Mouse (Mus musculus) liver, embryonic 12.5 days (tissue): ENCODE measurements at regions not wholly inside any gene's neighbourhood (a gene's known extent, or its start where the extent isn't known, plus 50 kb on each side); places are given as distances from the start of the nearest gene placed in this dataset.

Experiments used
- ATAC-seq: fragments of 200-750 bp; cut with Nextera tagmentation; 2 replicates; pipeline ENCODE4 v1.8.0; 2017; ENCODE audit warnings: moderate number of reproducible peaks, mild to moderate bottlenecking, moderate library complexity
- H3K27ac ChIP-seq: fragments of 300-500 bp; sonication (generic); 2 replicates; pipeline ENCODE4 v1.5.1; 2016; ENCODE audit warnings: mild to moderate bottlenecking
- H3K27me3 ChIP-seq: fragments of 300-500 bp; sonication (generic); replicated peaks from 2 replicates; pipeline ENCODE4 v1.6.1; 2016; ENCODE audit warnings: mild to moderate bottlenecking, moderate library complexity
- H3K36me3 ChIP-seq: fragments of 300-500 bp; sonication (generic); 2 replicates; pipeline ENCODE4 v1.6.1; 2016; ENCODE audit warnings: mild to moderate bottlenecking, moderate library complexity
- H3K4me1 ChIP-seq: fragments of 300-500 bp; sonication (generic); 2 replicates; pipeline ENCODE4 v1.6.1; 2016
- H3K4me2 ChIP-seq: fragments of 300-500 bp; sonication (generic); 2 replicates; pipeline ENCODE4 v1.6.1; 2016; ENCODE audit warnings: mild to moderate bottlenecking, moderate library complexity
- H3K4me3 ChIP-seq: fragments of 300-500 bp; sonication (generic); 2 replicates; pipeline ENCODE4 v1.5.1; 2016; ENCODE audit warnings: mild to moderate bottlenecking, moderate library complexity
- H3K9ac ChIP-seq: fragments of 300-500 bp; sonication (generic); 2 replicates; pipeline ENCODE4 v1.6.1; 2016; ENCODE audit warnings: mild to moderate bottlenecking, moderate library complexity
- H3K9me3 ChIP-seq: fragments of 300-500 bp; sonication (generic); replicated peaks from 2 replicates; pipeline ENCODE4 v1.6.1; 2016; ENCODE audit warnings: mild to moderate bottlenecking, moderate library complexity
- WGBS: fragments of 180-500 bp; shearing (Covaris S2); methylation state at CpG from one replicate; pipeline ENCODE4 v1.1.7; 2016; ENCODE audit not compliant: insufficient replicate concordance; 5-methylcytosine and 5-hydroxymethylcytosine counted together

- no peak overlapping the region for H3K4me3 ChIP-seq
These were observed 410.8 kb downstream of the Cd83 start for GRCm38 (mm10) chr13:44195365-44195764.

DNA sequence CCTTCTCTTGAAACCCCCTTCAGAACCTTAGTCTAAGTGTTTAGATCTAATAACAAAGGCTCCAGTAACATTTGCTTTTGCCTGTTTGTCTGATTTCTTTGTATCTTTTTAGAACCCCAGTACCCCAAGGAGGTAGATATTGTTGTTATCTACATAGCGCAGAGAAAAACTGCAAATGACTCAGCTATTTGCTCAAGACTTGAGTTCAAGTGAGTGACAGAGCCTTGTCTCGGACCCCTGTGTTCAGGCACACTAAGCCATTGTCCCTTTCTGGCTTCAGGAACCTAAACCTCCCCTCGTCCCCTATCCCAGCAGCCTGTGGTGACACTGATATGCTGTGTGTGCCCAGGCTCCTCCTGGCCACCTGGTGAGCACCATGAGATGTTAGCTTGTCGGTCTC, 421.5 kb downstream of the Cd83 start:
- no peak overlapping the region for H3K4me3 ChIP-seq

More at GRCm38 (mm10) chr13:44195365-44195764, 410.8 kb downstream of the Cd83 start:
- Histone ChIP-seq H3K4me2 (no peak overlapping the region), H3K9ac (no peak overlapping the region), H3K27me3 (no peaks in the 10 kb centered on the region; the same call in 1 of the 2 replicates), H3K36me3 (no peaks in the 10 kb centered on the region), H3K9me3 (no peaks in the 10 kb centered on the region), H3K4me1 (no peaks in the 10 kb centered on the region), H3K27ac (no peak overlapping the region)
- ATAC-seq, result no peak
- WGBS, result 73% methylated on average over 5 of the region's 5 CpGs

GRCm38 (mm10) chr13:44206448-44206847, 421.9 kb downstream of the Cd83 start:
- peak; percentile 54 for ATAC-seq

More for the DNA sequence above, 421.5 kb downstream of the Cd83 start:
- Histone ChIP-seq H3K27me3 (peaks cover 25% of the 10 kb centered on the region; the same call in 1 of the 2 replicates), H3K4me1 (peaks cover 25% of the 10 kb centered on the region), H3K9ac (no peak overlapping the region), H3K9me3 (no peaks in the 10 kb centered on the region), H3K36me3 (no peaks in the 10 kb centered on the region), H3K27ac (peak overlapping the region; percentile 66), H3K4me2 (peak overlapping the region; percentile 50)
- peak; percentile 91 for ATAC-seq
- 22% methylated on average over 4 of the region's 4 CpGs for WGBS

GRCm38 (mm10) chr13:44207400-44208005, 422.9 kb downstream of the Cd83 start:
- Histone ChIP-seq H3K9me3 (no peaks in the 10 kb centered on the region), H3K27me3 (peaks cover 35% of the 10 kb centered on the region), H3K36me3 (no peaks in the 10 kb centered on the region), H3K9ac (no peak overlapping the region), H3K4me1 (peaks cover 25% of the 10 kb centered on the region), H3K27ac (no peak overlapping the region), H3K4me2 (no peak overlapping the region), H3K4me3 (no peak overlapping the region)
- WGBS, result 69% methylated on average over 11 of the region's 11 CpGs
- ATAC-seq, result no peak

More at GRCm38 (mm10) chr13:44206448-44206847, 421.9 kb downstream of the Cd83 start:
- Histone ChIP-seq H3K27ac (peak overlapping the region; percentile 66), H3K27me3 (peaks cover 29% of the 10 kb centered on the region; the same call in 1 of the 2 replicates), H3K4me3 (no peak overlapping the region), H3K4me1 (peaks cover 25% of the 10 kb centered on the region), H3K4me2 (peak overlapping the region; percentile 50), H3K9me3 (no peaks in the 10 kb centered on the region), H3K9ac (no peak overlapping the region), H3K36me3 (no peaks in the 10 kb centered on the region)
- WGBS, result 43% methylated on average over 4 of the region's 4 CpGs

DNA sequence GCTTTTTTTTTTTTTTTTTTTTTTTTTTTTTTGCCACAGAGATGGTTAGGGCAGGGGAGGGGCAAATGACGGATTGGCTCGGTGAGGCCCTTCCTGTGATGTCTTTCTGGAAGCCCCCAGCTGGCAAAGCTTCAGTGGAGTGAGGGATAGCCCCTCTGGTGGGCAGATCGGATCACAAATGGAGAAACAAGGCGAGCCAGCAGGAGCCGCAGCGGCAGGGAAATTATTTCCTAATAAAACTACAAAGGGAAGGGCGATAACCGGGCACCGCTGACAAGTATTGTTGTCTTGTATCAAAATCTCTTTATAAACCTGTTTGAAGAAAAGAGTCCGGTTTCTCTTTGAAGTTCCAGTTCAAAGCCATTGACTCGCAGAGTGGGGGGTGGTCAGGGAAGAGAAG, 424.5 kb downstream of the Cd83 start:
- Histone ChIP-seq H3K4me2 (no peak overlapping the region), H3K9ac (no peak overlapping the region), H3K4me3 (no peak overlapping the region), H3K9me3 (no peaks in the 10 kb centered on the region), H3K36me3 (no peaks in the 10 kb centered on the region), H3K27me3 (peaks cover 37% of the 10 kb centered on the region), H3K4me1 (peaks cover 25% of the 10 kb centered on the region), H3K27ac (no peak overlapping the region)
- no peak for ATAC-seq
- WGBS, result 51% methylated on average over 11 of the region's 11 CpGs

DNA sequence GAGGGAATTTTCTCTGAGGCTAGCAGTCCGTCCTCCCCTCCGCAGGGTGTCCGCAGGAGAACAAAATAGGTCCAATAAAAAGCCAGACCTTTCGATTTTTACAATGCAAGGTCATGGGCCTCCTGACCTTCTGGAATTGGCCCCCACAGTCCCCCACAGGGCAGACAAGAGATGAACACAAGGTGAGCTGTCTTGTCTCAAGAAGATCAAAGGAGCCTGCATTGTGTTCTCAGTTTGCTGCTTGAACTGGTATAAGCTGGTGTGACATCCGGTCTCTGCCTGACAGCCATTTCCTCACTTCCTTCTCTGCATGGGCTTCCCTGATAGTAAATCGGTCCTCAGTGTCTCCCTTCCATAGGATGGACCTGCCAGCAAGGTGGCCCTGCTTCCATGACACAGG, 425.5 kb downstream of the Cd83 start:
- Histone ChIP-seq H3K27ac (no peak overlapping the region), H3K4me1 (peaks cover 19% of the 10 kb centered on the region)

GRCm38 (mm10) chr13:44212356-44212755, 427.8 kb downstream of the Cd83 start:
- peaks cover 42% of the 10 kb centered on the region for H3K27me3 ChIP-seq
- H3K4me3 ChIP-seq, result no peak overlapping the region
- H3K36me3 ChIP-seq, result no peaks in the 10 kb centered on the region
- ATAC-seq, result no peak
- no peaks in the 10 kb centered on the region for H3K9me3 ChIP-seq
- 49% methylated on average over 4 of the region's 4 CpGs for WGBS
- no peak overlapping the region for H3K27ac ChIP-seq
- no peak overlapping the region for H3K4me2 ChIP-seq
- H3K4me1 ChIP-seq, result no peaks in the 10 kb centered on the region
- no peak overlapping the region for H3K9ac ChIP-seq

More for the DNA sequence above, 425.5 kb downstream of the Cd83 start:
- Histone ChIP-seq H3K27me3 (peaks cover 37% of the 10 kb centered on the region), H3K4me2 (no peak overlapping the region), H3K36me3 (no peaks in the 10 kb centered on the region), H3K4me3 (no peak overlapping the region), H3K9me3 (no peaks in the 10 kb centered on the region), H3K9ac (no peak overlapping the region)
- 44% methylated on average over 6 of the region's 6 CpGs for WGBS
- no peak for ATAC-seq

GRCm38 (mm10) chr13:44212936-44213335, 428.4 kb downstream of the Cd83 start:
- Histone ChIP-seq H3K9ac (no peak overlapping the region), H3K9me3 (no peaks in the 10 kb centered on the region), H3K27ac (no peak overlapping the region), H3K36me3 (no peaks in the 10 kb centered on the region), H3K4me2 (no peak overlapping the region), H3K4me3 (no peak overlapping the region), H3K27me3 (peaks cover 38% of the 10 kb centered on the region), H3K4me1 (no peaks in the 10 kb centered on the region)
- no peak for ATAC-seq
- WGBS, result 51% methylated on average over 11 of the region's 11 CpGs

GRCm38 (mm10) chr13:44218266-44218665, 433.7 kb downstream of the Cd83 start:
- no peak for ATAC-seq
- Histone ChIP-seq H3K36me3 (no peaks in the 10 kb centered on the region), H3K4me3 (no peak overlapping the region), H3K9ac (no peak overlapping the region), H3K9me3 (no peaks in the 10 kb centered on the region), H3K27me3 (0 out of 2 replicates have a peak, but pooled peaks cover 5% of the 10 kb centered on the region), H3K4me1 (peaks cover 19% of the 10 kb centered on the region), H3K4me2 (no peak overlapping the region), H3K27ac (no peak overlapping the region)
- 57% methylated on average over 8 of the region's 8 CpGs for WGBS

GRCm38 (mm10) chr13:44221721-44222120, 437.1 kb downstream of the Cd83 start:
- ATAC-seq, result no peak
- H3K27ac ChIP-seq, result no peak overlapping the region
- WGBS, result 58% methylated on average over 5 of the region's 5 CpGs

DNA sequence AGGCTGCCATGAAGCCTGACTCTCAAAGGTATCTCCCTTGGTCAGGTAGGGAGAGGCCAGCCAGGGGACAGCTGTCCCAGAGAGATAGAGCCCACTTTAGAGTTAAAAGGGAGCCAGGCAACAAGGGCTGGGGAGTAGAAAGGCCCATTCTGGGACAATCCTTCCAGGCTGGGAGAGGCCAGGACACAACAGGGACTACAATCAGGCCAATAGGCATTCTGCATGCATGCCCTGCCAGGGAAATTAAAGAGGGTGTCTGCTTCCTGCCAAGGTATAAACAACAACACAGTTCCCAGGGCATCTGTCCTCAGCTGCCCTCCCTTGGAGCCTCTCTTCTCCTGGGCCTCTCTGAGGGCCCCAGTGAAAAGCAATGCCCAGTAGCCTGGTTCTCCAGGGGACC, 437.8 kb downstream of the Cd83 start:
- no peak overlapping the region for H3K27ac ChIP-seq
- H3K4me2 ChIP-seq, result peak overlapping the region; percentile 8; the same call in 1 of the 2 replicates
- no peak overlapping the region for H3K9ac ChIP-seq
- peak; percentile 71 for ATAC-seq
- no peaks in the 10 kb centered on the region for H3K36me3 ChIP-seq
- no peaks in the 10 kb centered on the region for H3K9me3 ChIP-seq
- peaks cover 19% of the 10 kb centered on the region for H3K4me1 ChIP-seq
- no peaks in the 10 kb centered on the region for H3K27me3 ChIP-seq
- H3K4me3 ChIP-seq, result no peak overlapping the region

More at GRCm38 (mm10) chr13:44221721-44222120, 437.1 kb downstream of the Cd83 start:
- Histone ChIP-seq H3K36me3 (no peaks in the 10 kb centered on the region), H3K27me3 (no peaks in the 10 kb centered on the region), H3K9me3 (no peaks in the 10 kb centered on the region), H3K4me2 (no peak overlapping the region), H3K4me1 (peaks cover 19% of the 10 kb centered on the region), H3K4me3 (no peak overlapping the region), H3K9ac (no peak overlapping the region)

DNA sequence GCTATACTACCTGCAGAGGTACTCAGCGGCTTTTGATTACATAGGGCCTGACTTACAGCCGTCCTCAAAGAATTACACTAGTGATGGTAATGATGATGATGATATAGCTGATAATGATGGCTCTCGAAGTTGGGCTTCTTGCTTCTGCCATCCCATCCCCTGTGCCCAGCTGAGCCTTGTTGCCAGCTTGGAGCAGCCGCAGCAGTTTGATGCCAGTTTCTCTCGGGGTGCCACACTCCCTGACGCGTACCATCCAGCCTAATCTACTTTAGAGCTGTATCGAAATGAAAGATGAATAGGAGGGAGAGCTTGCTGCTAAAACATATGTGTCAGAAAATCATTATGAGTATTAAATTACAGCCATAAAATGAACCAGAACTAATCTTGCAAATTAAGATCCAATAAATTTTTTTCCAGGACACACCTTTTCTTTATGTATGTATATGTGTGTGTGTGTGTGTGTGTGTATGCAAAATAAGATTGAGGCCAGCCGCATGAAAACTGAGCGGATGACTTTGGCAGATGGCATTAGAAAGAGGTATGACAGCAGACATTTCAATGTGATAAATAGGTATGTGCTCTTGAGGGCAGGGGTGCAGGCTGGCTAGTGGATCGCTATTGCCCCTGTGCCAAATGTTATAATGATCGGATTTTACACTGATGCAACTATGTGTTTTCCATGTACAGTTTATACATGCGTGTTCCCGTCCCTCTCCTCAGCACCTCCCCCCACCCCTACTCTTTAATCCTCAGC, 443.3 kb downstream of the Cd83 start:
- no peaks in the 10 kb centered on the region for H3K4me1 ChIP-seq
- H3K9ac ChIP-seq, result no peak overlapping the region
- no peaks in the 10 kb centered on the region for H3K36me3 ChIP-seq
- no peaks in the 10 kb centered on the region for H3K27me3 ChIP-seq
- 73% methylated on average over 14 of the region's 14 CpGs for WGBS
- no peak overlapping the region for H3K27ac ChIP-seq
- no peaks in the 10 kb centered on the region for H3K9me3 ChIP-seq
- no peak for ATAC-seq
- H3K4me2 ChIP-seq, result no peak overlapping the region
- no peak overlapping the region for H3K4me3 ChIP-seq
